ENCODE assay signal across 14 mouse cellular contexts in genomic region chr15:4028960-4029359, GRCm38 (mm10). TPM values are rescaled to one million over a fixed set of nuclear protein-coding genes. Genes with fewer than 3 reads are reported as not detected.
DNase-seq lines count a peak whose midpoint lies in the region; ATAC-seq lines count a peak whose summit lies in the region.
"Had no signal": no experiment of that assay in that cellular context is flagged by ENCODE, and none has a peak within 500 bp of the region (broad histone marks: within the 10 kb centered on the region; RNA-seq: fewer than 3 reads in every experiment).

No protein-coding gene starts in this region.

- ATAC-seq in megakaryocyte progenitor cell, adult 5-6 weeks (replicated peaks; ENCODE audit: poor library complexity) = no peak
- ATAC-seq: midbrain, embryonic 15.5 days had no signal

- intact Hi-C loops in heart, postnatal 10 days (cut with DNase I) = loop anchor here (5.0 kb wide), 2 partner anchors 52 to 67 kb away; partner anchors contain the start of gene Fbxo4

- peak; percentile 74 for DNase-seq in heart, adult 11 months
- DNase-seq in heart, postnatal 10 days = no peak
- peak; percentile 31 for DNase-seq in kidney, adult 9 months
- no peak for DNase-seq in kidney, postnatal 14 days
- DNase-seq in cerebellum, postnatal 10 days = peak; percentile 66 to 71
- peak; percentile 26 to 59 for DNase-seq in cerebellum, postnatal 25 days
- DNase-seq: adrenal gland, adult 8-10 months; liver; lung, postnatal 4 days; right cerebral cortex, postnatal 14 days; thymus, adult 2 months; thymus, postnatal 4 days had no signal

RNA-seq across cellular contexts. Expression of gene Oxct1, which starts 2.8 kb away (rescaled TPM):
- 100 to 1,000 TPM; 229 to 262 TPM for total RNA-seq in heart, postnatal 10 days (2021)
- 74.1 and 83.8 TPM in 2 replicates for total RNA-seq in megakaryocyte progenitor cell, adult 5-6 weeks (2015)
- 257 and 287 TPM in 2 replicates for total RNA-seq in megakaryocyte progenitor cell, adult 5-6 weeks (2017)

RNA-seq across cellular contexts. Expression of gene AW549877, which starts 33.4 kb away (rescaled TPM):
- total RNA-seq in heart, postnatal 10 days (2021) = 10 to 100 TPM; 24.7 to 25.4 TPM
- total RNA-seq in megakaryocyte progenitor cell, adult 5-6 weeks (2015) = 32.1 and 35.4 TPM in 2 replicates
- 6.7 and 9.9 TPM in 2 replicates for total RNA-seq in megakaryocyte progenitor cell, adult 5-6 weeks (2017)

RNA-seq across cellular contexts. Expression of gene Fbxo4, which starts 49.6 kb away (rescaled TPM):
- total RNA-seq in heart, postnatal 10 days (2021) = 10 to 100 TPM; 10.4 to 13.3 TPM
- 8.8 and 10.7 TPM in 2 replicates for total RNA-seq in megakaryocyte progenitor cell, adult 5-6 weeks (2015)
- total RNA-seq in megakaryocyte progenitor cell, adult 5-6 weeks (2017) = 7.8 and 9.2 TPM in 2 replicates

Comparison
In these comparisons a context has a peak if more than half of its experiments do, and no peak if none do; other contexts are left out.
1. DNase-seq: peak in heart, adult 11 months (single experiment), kidney, adult 9 months (single experiment), cerebellum, postnatal 10 days (2 of 2) and cerebellum, postnatal 25 days (2 of 2); none in heart, postnatal 10 days (0 of 2) and kidney, postnatal 14 days (single experiment).